Comparison of ENCODE assay signal across 15 mouse cellular contexts in the genomic region with DNA sequence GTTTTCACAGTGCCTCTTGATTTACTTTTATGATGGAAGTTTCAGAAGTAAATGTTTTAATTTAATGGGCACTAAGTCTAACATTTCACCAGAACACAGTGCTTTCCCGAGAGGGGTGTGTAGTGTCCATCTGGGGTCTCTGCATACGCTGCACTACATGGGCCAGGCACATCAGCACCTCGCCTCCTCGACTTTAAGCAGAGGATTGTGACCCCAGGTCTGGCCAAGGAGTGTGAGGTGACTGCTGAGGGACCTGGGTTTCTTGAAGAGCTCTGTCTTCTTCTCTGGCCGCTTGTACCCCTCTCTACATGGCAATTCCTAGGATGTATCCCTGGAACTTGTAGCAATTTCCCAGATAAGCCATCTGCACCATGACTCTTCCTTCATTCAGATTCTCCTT.
"Had no signal": no experiment of that assay in that cellular context is flagged by ENCODE, and none has a peak within 500 bp of the region (broad histone marks: within the 10 kb centered on the region; RNA-seq: fewer than 3 reads in every experiment).

No protein-coding gene starts in this region.

- DNase-seq: retina, postnatal 1 day; right cerebral cortex, adult 18-20 months; right cerebral cortex, postnatal 14 days; right cerebral cortex, postnatal 25 days; right cerebral cortex, postnatal 4 days; spleen, adult 18-20 months; thymus, adult 18-20 months; thymus, adult 2 months; thymus, postnatal 14 days; thymus, postnatal 25 days; thymus, postnatal 36 days; thymus, postnatal 4 days had no signal

- H3K9me3 ChIP-seq: neural tube, embryonic 15.5 days; stomach, embryonic 15.5 days had no signal

- H3K4me2 ChIP-seq: neural tube, embryonic 15.5 days; stomach, embryonic 15.5 days had no signal

- H3K27me3 ChIP-seq: neural tube, embryonic 15.5 days; stomach, embryonic 15.5 days had no signal

- H3K4me3 ChIP-seq: neural tube, embryonic 15.5 days; stomach, embryonic 15.5 days had no signal

- H3K36me3 ChIP-seq: neural tube, embryonic 15.5 days; stomach, embryonic 15.5 days had no signal

- H3K9ac ChIP-seq: neural tube, embryonic 15.5 days; stomach, embryonic 15.5 days had no signal

- H3K4me1 ChIP-seq: neural tube, embryonic 15.5 days; stomach, embryonic 15.5 days had no signal

- H3K27ac ChIP-seq: neural tube, embryonic 15.5 days; stomach, embryonic 15.5 days; stomach, postnatal 0 days had no signal
